Mouse (Mus musculus) midbrain, embryonic 13.5 days (tissue): ENCODE measurements around the gene Tmem51. TPM values are rescaled to one million over a fixed set of nuclear protein-coding genes. Genes with fewer than 3 reads are reported as not detected.
A peak's percentile ranks its signal among the peaks of the same experiment; 100 is the strongest.

Experiments
- ATAC-seq: fragments of 200-750 bp; cut with Nextera tagmentation; 2 replicates; pipeline ENCODE4 v1.8.0; 2017; ENCODE audit warnings: mild to moderate bottlenecking, moderate TSS enrichment, moderate library complexity
- H3K27ac ChIP-seq: fragments of 300-500 bp; sonication (generic); 2 replicates; pipeline ENCODE4 v1.5.1; 2015; ENCODE audit warnings: inconsistent platforms, mild to moderate bottlenecking, moderate library complexity
- H3K27me3 ChIP-seq: fragments of 300-500 bp; sonication (generic); 2 replicates; pipeline ENCODE4 v1.6.1; 2015; ENCODE audit warnings: mild to moderate bottlenecking, inconsistent platforms
- H3K36me3 ChIP-seq: fragments of 300-500 bp; sonication (generic); 2 replicates; pipeline ENCODE4 v1.6.1; 2015; ENCODE audit warnings: mild to moderate bottlenecking, inconsistent platforms
- H3K4me1 ChIP-seq: fragments of 300-500 bp; sonication (generic); replicated peaks from 2 replicates; pipeline ENCODE4 v1.6.1; 2015; ENCODE audit warnings: inconsistent platforms
- H3K4me2 ChIP-seq: fragments of 300-500 bp; sonication (generic); replicated peaks from 2 replicates; pipeline ENCODE4 v1.6.1; 2015; ENCODE audit warnings: moderate library complexity, mild to moderate bottlenecking, inconsistent platforms
- H3K4me3 ChIP-seq: fragments of 300-500 bp; sonication (generic); replicated peaks from 2 replicates; pipeline ENCODE4 v1.5.1; 2015; ENCODE audit warnings: mild to moderate bottlenecking, inconsistent platforms
- H3K9ac ChIP-seq: fragments of 300-500 bp; sonication (generic); replicated peaks from 2 replicates; pipeline ENCODE4 v1.6.1; 2015; ENCODE audit warnings: mild to moderate bottlenecking, inconsistent platforms
- H3K9me3 ChIP-seq: fragments of 300-500 bp; sonication (generic); 2 replicates; pipeline ENCODE4 v1.6.1; 2016; ENCODE audit warnings: mild to moderate bottlenecking, inconsistent platforms
- WGBS: fragments of 180-500 bp; shearing (Covaris S2); methylation state at CpG from one replicate; pipeline ENCODE4 v1.1.7; 2015; 5-methylcytosine and 5-hydroxymethylcytosine counted together
- polyA plus RNA-seq: library from polyadenylated mRNA; unstranded; fragments of >200 nt; fragmentation: Nextera tagmentation; extraction: Ambion mirVana; gene quantifications from 2 replicates; pipeline ENCODE4 v1.2.1, GENCODE M21; 2015

The Tmem51 gene
- polyA plus RNA-seq, 1 experiment from 2014 or later: 6.4 TPM

GRCm38 (mm10) chr4:142037897-142038296 lies 46.2 kb downstream of the Tmem51 start:
- Histone ChIP-seq H3K27ac (no peak overlapping the region), H3K9me3 (no peaks in the 10 kb centered on the region), H3K4me2 (no peak overlapping the region), H3K9ac (no peak overlapping the region), H3K4me3 (no peak overlapping the region), H3K4me1 (no peaks in the 10 kb centered on the region), H3K27me3 (no peaks in the 10 kb centered on the region), H3K36me3 (no peaks in the 10 kb centered on the region)
- WGBS: 62% methylated on average over 4 of the region's 4 CpGs
- ATAC-seq: no peak

- Histone ChIP-seq H3K9me3 (no peaks in the 10 kb centered on the region), H3K4me2 (no peak overlapping the region), H3K4me1 (no peaks in the 10 kb centered on the region), H3K9ac (no peak overlapping the region), H3K27ac (no peak overlapping the region), H3K4me3 (no peak overlapping the region), H3K27me3 (no peaks in the 10 kb centered on the region), H3K36me3 (no peaks in the 10 kb centered on the region)
- ATAC-seq: no peak
- WGBS: 86% methylated on average over 13 of the region's 13 CpGs
Measured at GRCm38 (mm10) chr4:142028533-142028932, 55.6 kb downstream of the Tmem51 start.

- Histone ChIP-seq H3K9ac (no peak overlapping the region), H3K36me3 (no peaks in the 10 kb centered on the region), H3K27me3 (no peaks in the 10 kb centered on the region), H3K4me3 (no peak overlapping the region), H3K9me3 (no peaks in the 10 kb centered on the region), H3K4me2 (no peak overlapping the region), H3K27ac (no peak overlapping the region), H3K4me1 (no peaks in the 10 kb centered on the region)
- ATAC-seq: no peak
- WGBS: 88% methylated on average over 2 of the region's 2 CpGs
Measured at GRCm38 (mm10) chr4:142026965-142027364, 57.1 kb downstream of the Tmem51 start.

DNA sequence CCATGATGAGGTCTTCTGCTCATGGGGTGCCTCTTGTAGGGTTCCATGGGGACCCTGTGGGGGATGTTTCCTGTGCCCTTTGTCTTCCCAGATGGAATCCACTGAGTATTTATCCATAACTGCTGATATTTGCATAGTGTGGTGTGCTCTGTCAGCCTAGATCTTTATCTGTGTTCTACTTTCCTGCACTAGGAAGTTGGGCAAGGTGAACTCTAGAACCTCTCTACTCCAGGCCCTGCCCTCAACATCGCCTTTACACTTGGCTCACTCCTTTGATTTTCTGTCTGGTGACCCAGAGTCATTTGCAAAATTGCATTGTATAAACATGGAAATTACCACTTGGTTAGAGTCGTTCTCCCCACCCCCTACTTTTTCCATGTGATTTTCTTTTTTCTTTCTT lies 59.6 kb downstream of the Tmem51 start:
- no peaks in the 10 kb centered on the region for H3K36me3 ChIP-seq
- H3K9me3 ChIP-seq: no peaks in the 10 kb centered on the region
- H3K27ac ChIP-seq: no peak overlapping the region
- H3K27me3 ChIP-seq: no peaks in the 10 kb centered on the region
- no peak overlapping the region for H3K4me2 ChIP-seq
- H3K4me3 ChIP-seq: no peak overlapping the region
- H3K9ac ChIP-seq: no peak overlapping the region
- ATAC-seq: no peak
- whole genome bisulfite sequencing: 83% methylated on average over 2 of the region's 2 CpGs
- H3K4me1 ChIP-seq: no peaks in the 10 kb centered on the region

GRCm38 (mm10) chr4:142023166-142023565 lies 60.9 kb downstream of the Tmem51 start:
- Histone ChIP-seq H3K9me3 (no peaks in the 10 kb centered on the region), H3K27me3 (no peaks in the 10 kb centered on the region), H3K36me3 (no peaks in the 10 kb centered on the region), H3K4me3 (no peak overlapping the region), H3K4me1 (no peaks in the 10 kb centered on the region), H3K4me2 (no peak overlapping the region), H3K9ac (no peak overlapping the region), H3K27ac (no peak overlapping the region)
- ATAC-seq: no peak
- WGBS: 81% methylated on average over 4 of the region's 4 CpGs

GRCm38 (mm10) chr4:142017686-142018085 lies 66.4 kb downstream of the Tmem51 start:
- Histone ChIP-seq H3K27ac (no peak overlapping the region), H3K36me3 (no peaks in the 10 kb centered on the region), H3K4me3 (no peak overlapping the region), H3K4me1 (peaks cover 19% of the 10 kb centered on the region), H3K4me2 (no peak overlapping the region), H3K27me3 (peaks cover 25% of the 10 kb centered on the region), H3K9me3 (no peaks in the 10 kb centered on the region), H3K9ac (no peak overlapping the region)
- no peak for ATAC-seq
- WGBS: 64% methylated on average over 15 of the region's 15 CpGs

DNA sequence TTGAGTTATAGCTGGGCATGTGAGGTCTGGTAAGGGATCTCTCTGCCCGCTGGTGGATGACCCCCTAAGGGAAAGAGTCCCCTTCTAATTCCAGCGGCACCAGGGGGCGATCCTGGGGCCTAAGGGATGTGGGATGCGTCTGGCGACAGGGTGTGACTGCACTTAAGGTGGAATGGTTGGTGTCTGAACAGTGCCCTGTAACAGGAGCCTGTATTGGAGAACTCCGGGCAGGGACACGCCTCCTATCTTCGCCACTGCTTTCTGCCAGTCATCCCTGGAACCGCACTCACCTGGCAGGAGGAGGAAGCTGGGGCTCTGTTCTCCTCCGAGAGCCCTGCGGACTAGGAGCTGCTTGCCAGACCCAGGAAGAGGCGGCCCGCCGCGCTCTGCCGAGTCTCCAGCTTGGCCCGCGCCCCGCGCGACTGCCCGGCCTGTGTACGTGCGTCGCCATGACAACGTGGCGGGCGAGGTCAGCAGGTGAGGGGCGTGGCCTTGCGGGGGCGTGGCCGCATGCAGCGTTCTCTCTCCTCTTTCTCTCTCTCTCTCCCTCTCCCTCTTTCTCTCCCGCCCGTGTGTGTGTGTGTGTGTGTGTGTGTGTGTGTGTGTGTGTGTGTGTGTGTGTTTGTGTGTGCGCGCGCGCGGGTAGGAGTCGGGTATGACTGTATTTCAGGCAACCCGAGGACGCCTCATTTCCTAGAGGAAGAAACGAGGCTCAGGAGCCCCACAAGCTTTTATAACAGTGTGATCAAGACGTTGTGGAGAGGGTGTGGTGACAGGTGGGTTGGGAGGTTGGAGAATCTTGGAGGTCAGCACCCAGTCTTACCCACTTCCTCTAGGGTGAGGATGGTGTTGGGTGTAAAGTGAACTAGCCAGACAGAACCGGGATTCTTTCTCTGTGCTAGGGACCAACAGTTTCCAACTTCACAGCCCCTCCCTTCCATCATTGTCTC lies 69.2 kb downstream of the Tmem51 start, which contains the start of gene Fhad1:
Gene Fhad1, minus strand, starts transcription at position 424 of the 950 bp plus-strand sequence.
- peak; percentile 89 for ATAC-seq
- Histone ChIP-seq H3K4me1 (peaks cover 24% of the 10 kb centered on the region), H3K4me2 (peak within 1 kb of the TSS; percentile 72), H3K4me3 (peak within 1 kb of the TSS; percentile 45), H3K9ac (peak within 1 kb of the TSS; percentile 51), H3K27me3 (peaks cover 25% of the 10 kb centered on the region), H3K9me3 (no peaks in the 10 kb centered on the region), H3K36me3 (no peaks in the 10 kb centered on the region), H3K27ac (no peak within 1 kb of the TSS)
- 1% methylated on average over 43 of the region's 46 CpGs for WGBS

GRCm38 (mm10) chr4:142011236-142011635 lies 72.9 kb downstream of the Tmem51 start:
- Histone ChIP-seq H3K36me3 (no peaks in the 10 kb centered on the region), H3K4me2 (no peak overlapping the region), H3K4me1 (peaks cover 22% of the 10 kb centered on the region), H3K27me3 (peaks cover 12% of the 10 kb centered on the region), H3K9ac (no peak overlapping the region), H3K9me3 (no peaks in the 10 kb centered on the region), H3K27ac (no peak overlapping the region), H3K4me3 (no peak overlapping the region)
- WGBS: 94% methylated on average over 13 of the region's 13 CpGs
- no peak for ATAC-seq

DNA sequence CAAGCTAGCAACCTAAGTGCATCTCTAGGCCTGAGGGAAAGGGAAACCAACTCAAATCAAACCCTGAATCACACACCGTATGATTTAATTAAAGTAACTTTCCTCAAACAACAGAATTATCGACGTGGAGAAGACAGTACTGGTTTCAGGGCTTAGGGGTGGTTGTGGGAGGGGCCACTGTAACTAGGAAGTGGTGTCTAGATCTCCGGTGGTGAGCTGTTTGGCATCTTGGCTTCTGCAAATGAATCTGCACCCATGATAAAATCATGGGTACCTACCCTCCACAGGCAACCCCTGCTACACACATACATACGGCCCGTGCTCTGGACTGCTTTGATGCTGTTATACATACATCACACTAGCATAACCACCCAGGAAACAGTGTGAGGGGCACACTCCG lies 73.7 kb downstream of the Tmem51 start:
- no peak overlapping the region for H3K9ac ChIP-seq
- no peak overlapping the region for H3K4me3 ChIP-seq
- H3K4me2 ChIP-seq: no peak overlapping the region
- ATAC-seq: no peak
- peaks cover 18% of the 10 kb centered on the region for H3K4me1 ChIP-seq
- 87% methylated on average over 7 of the region's 7 CpGs for WGBS
- no peak overlapping the region for H3K27ac ChIP-seq
- no peaks in the 10 kb centered on the region for H3K9me3 ChIP-seq
- no peaks in the 10 kb centered on the region for H3K36me3 ChIP-seq
- peaks cover 8% of the 10 kb centered on the region for H3K27me3 ChIP-seq

DNA sequence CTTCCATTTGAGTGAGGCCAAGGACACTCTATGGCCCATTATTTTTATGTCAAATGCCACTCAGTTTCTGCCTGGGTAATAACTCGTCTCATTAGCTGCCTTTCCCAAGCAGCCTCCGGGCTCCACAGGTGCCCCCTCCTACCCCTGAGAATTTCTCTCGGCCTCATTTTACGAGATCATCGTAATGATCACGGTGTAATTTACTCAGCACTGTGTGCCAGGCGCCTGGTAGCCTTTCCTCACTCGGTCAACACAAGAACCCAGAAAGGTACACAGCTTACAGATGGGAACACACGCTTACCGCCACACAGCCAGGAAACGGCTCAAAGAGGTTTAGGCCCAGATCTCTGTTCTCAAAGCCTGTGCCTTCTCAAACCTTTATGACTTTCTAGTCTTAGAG lies 75.9 kb downstream of the Tmem51 start:
- Histone ChIP-seq H3K4me3 (no peak overlapping the region), H3K4me2 (no peak overlapping the region), H3K9ac (no peak overlapping the region), H3K36me3 (no peaks in the 10 kb centered on the region), H3K4me1 (peaks cover 5% of the 10 kb centered on the region), H3K27ac (no peak overlapping the region), H3K27me3 (no peaks in the 10 kb centered on the region; the same call in 1 of the 2 replicates), H3K9me3 (no peaks in the 10 kb centered on the region)
- WGBS: 75% methylated on average over 11 of the region's 11 CpGs
- no peak for ATAC-seq

GRCm38 (mm10) chr4:142000581-142000980 lies 83.5 kb downstream of the Tmem51 start:
- Histone ChIP-seq H3K4me2 (no peak overlapping the region), H3K4me3 (no peak overlapping the region), H3K27ac (no peak overlapping the region), H3K36me3 (no peaks in the 10 kb centered on the region), H3K4me1 (peaks cover 3% of the 10 kb centered on the region), H3K9ac (no peak overlapping the region), H3K27me3 (no peaks in the 10 kb centered on the region), H3K9me3 (no peaks in the 10 kb centered on the region)
- 64% methylated on average over 9 of the region's 9 CpGs for WGBS
- no peak for ATAC-seq

DNA sequence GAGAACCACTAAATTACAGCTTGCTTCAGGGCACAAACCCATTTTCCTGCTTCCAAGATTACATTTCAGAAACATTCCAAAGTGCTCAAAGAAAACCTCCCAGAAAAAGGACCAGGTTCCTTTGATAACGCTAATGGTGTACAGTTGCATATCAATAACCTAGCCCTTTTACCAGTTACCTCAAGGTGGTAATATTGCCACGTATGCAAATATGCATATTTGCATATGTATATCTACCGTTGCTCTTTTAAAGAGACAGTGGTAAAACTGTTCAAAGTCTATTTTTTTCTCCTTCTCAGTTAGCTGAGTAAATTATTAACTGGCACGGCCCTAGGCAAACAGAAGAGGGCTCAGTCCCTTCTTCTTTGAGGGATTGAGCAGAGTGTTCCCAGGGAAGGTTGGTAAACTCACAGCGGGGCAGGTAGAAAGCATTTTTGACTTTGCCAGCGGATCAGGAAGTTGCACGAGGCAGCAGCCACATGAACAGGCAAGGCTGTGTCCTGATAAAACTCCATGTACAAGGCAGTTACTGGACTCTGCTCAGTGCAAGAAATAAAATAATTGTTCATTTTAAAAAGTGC lies 84.5 kb downstream of the Tmem51 start:
- no peaks in the 10 kb centered on the region for H3K36me3 ChIP-seq
- H3K9me3 ChIP-seq: no peaks in the 10 kb centered on the region
- H3K27me3 ChIP-seq: no peaks in the 10 kb centered on the region
- no peak overlapping the region for H3K4me3 ChIP-seq
- H3K27ac ChIP-seq: no peak overlapping the region
- peaks cover 3% of the 10 kb centered on the region for H3K4me1 ChIP-seq
- no peak overlapping the region for H3K4me2 ChIP-seq
- ATAC-seq: no peak
- 63% methylated on average over 7 of the region's 7 CpGs for WGBS
- H3K9ac ChIP-seq: no peak overlapping the region
